Mouse (Mus musculus) embryo, embryonic 9.5 days (tissue): Measurements from ENCODE around the gene Wnt7b.

Experiments
- DNase-seq: peaks from one replicate; pipeline ENCODE4 v3.0.0-alpha.2; 2017; ENCODE audit errors: extremely low spot score

Gene Wnt7b

GRCm38 (mm10) chr15:85507370-85508014 lies 74.8 kb downstream of the Wnt7b start:
- peak; percentile 55 for DNase-seq

GRCm38 (mm10) chr15:85506680-85507079 lies 75.6 kb downstream of the Wnt7b start:
- no peak for DNase-seq

GRCm38 (mm10) chr15:85505118-85505925 lies 77.0 kb downstream of the Wnt7b start:
- DNase-seq = no peak

- DNase-seq = no peak
Observed at GRCm38 (mm10) chr15:85503127-85503526, 79.1 kb downstream of the Wnt7b start, which contains the start of gene 7530416G11Rik. Gene 7530416G11Rik, minus strand, starts transcription at chr15:85503227.

GRCm38 (mm10) chr15:85500267-85500666 lies 82.0 kb downstream of the Wnt7b start:
- DNase-seq = no peak

- no peak for DNase-seq
Observed at GRCm38 (mm10) chr15:85497981-85498475, 84.2 kb downstream of the Wnt7b start.

GRCm38 (mm10) chr15:85497548-85497947 lies 84.7 kb downstream of the Wnt7b start:
- no peak for DNase-seq

GRCm38 (mm10) chr15:85494163-85494621 lies 88.1 kb downstream of the Wnt7b start:
- no peak for DNase-seq

- no peak for DNase-seq
Observed at GRCm38 (mm10) chr15:85489751-85490150, 92.5 kb downstream of the Wnt7b start.

GRCm38 (mm10) chr15:85488900-85489299 lies 93.4 kb downstream of the Wnt7b start:
- no peak for DNase-seq
